Mouse (Mus musculus) left cerebral cortex, postnatal 36 days (tissue): Measurements from ENCODE around the gene Stk11. TPM values are rescaled to one million over a fixed set of nuclear protein-coding genes. Genes with fewer than 3 reads are reported as not detected.

Experiments
- DNase-seq, 2 experiments: peaks; one replicate each; pipeline ENCODE4 v3.0.0; 2021 to 2022; ENCODE audit warnings: low spot score in 2 of 2, mixed read lengths in 1 of 2
- intact Hi-C: fragments of 180-260 bp; cut with DNase I; formaldehyde crosslinking; loops from one replicate; pipeline ENCODE4 v1.15.1; 2025
- total RNA-seq, 2 experiments: library from RNA; stranded (reverse); gene quantifications; 2 replicates each; pipeline ENCODE4 v1.2.3; 2021

Gene Stk11
- total RNA-seq, 2 experiments from 2014 or later = 94.4 to 100 TPM

- intact Hi-C loops = no loop called here
- DNase-seq = no peak
Measured at GRCm38 (mm10) chr10:80176270-80176834, 60.7 kb downstream of the Stk11 start.

- DNase-seq = no peak
- intact Hi-C loops = no loop called here
Measured at GRCm38 (mm10) chr10:80177441-80178279, 62.1 kb downstream of the Stk11 start.

DNA sequence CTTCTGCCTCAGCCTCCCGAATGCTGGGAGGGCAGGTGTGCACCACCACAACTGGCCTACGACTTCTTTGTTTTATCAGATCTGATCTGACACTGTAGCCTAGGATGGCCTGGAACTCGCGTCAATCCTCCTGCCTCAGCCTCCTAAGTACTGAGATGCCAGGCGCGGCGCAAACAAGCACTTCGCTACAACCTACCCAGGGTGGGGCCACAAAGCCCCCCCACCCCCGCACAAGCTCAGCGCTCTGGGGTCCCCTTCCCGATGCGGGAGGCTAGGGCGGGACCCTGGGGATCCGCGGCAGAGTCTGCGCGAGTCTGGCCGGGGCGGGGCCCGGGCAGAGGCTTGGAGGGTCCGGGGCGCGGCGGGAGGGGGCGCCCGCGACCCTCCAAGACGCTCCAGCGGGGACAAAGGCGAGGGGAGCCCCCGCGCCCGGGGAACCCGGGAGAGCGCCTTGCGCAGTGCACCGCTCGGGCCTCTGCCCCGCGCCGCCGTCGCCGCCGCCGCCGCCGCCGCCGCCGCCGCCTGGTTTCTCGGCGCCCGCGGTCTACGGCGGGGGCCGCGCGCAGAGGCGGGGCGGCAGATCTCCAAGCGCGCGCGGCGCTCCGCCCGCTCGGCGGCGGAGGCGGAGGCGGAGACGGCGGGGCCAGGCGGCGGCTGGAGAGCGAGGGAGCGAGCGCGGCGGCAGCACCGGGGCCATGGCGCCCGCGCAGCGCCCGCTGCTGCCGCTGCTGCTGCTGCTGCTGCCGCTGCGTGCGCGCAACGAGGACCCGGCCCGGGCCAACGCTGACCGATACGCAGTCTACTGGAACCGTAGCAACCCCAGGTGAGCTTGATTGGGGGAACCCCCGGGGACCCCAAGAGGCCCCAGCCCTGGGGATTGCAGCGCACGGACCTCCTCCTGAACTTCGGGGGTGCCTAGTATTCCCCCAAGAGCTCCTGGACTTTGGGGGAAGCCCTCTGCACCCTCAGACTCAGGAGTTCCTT is 63.8 kb downstream of the Stk11 start, which contains the start of gene Efna2:
Gene Efna2 (plus strand): TSS at position 415 of the 984 bp plus-strand sequence.
- DNase-seq = peak; percentile 48 to 71

More for the DNA sequence above, 63.8 kb downstream of the Stk11 start, which contains the start of gene Efna2:
- intact Hi-C loops = no loop called here

Other genes starting within 250 kb of the Stk11 start
- 1 to 10 TPM; 2.2 to 2.4 TPM for gene Prtn3, start 241.3 kb upstream of the Stk11 start, total RNA-seq
- gene Plppr3, start 241.2 kb upstream of the Stk11 start, total RNA-seq = 10 to 100 TPM; 50.4 to 57.1 TPM
- not detected for gene Elane, start 229.6 kb upstream of the Stk11 start, total RNA-seq
- not detected for gene Cfd, start 224.9 kb upstream of the Stk11 start, total RNA-seq
- 10 to 100 TPM; 53.2 to 60.6 TPM for gene Med16, start 206.9 kb upstream of the Stk11 start, total RNA-seq
- gene Gm26602, start 204.9 kb upstream of the Stk11 start, total RNA-seq = not detected
- 1 to 10 TPM; 6.7 to 8.2 TPM for gene Kiss1r, start 198.8 kb upstream of the Stk11 start, total RNA-seq
- 100 to 1,000 TPM; 349 to 368 TPM for gene R3hdm4, start 194.6 kb upstream of the Stk11 start, total RNA-seq
- 1 to 10 TPM; 6.3 to 6.5 TPM for gene Arid3a, start 188.8 kb upstream of the Stk11 start, total RNA-seq
- gene Wdr18, start 155.7 kb upstream of the Stk11 start, total RNA-seq = 10 to 100 TPM; 44.2 to 46.3 TPM
- under 1 TPM in 1 of 2 experiments, not detected in 1; 0.10 TPM for gene Grin3b, start 145.1 kb upstream of the Stk11 start, total RNA-seq
- gene Tmem259, start 131.5 kb upstream of the Stk11 start, total RNA-seq = 100 to 1,000 TPM; 122 TPM
- gene Cnn2, start 127.2 kb upstream of the Stk11 start, total RNA-seq = 1 to 10 TPM; 4.7 to 7.6 TPM
- 10 to 100 TPM; 10.3 to 13.0 TPM for gene Abca7, start 119.3 kb upstream of the Stk11 start, total RNA-seq
- gene Arhgap45, start 99.2 kb upstream of the Stk11 start, total RNA-seq = 1 to 10 TPM; 3.3 to 5.3 TPM
- 10 to 100 TPM; 69.2 to 83.6 TPM for gene Polr2e, start 76.0 kb upstream of the Stk11 start, total RNA-seq
- gene Gpx4, start 68.6 kb upstream of the Stk11 start, total RNA-seq = 100 to 1,000 TPM; 468 to 559 TPM
- 10 to 100 TPM; 14.5 to 25.5 TPM for gene Sbno2, start 10.2 kb upstream of the Stk11 start, total RNA-seq
- gene Atp5d, start 22.8 kb downstream of the Stk11 start, total RNA-seq = 100 to 1,000 TPM; 334 to 384 TPM
- gene Cbarp, start 25.0 kb downstream of the Stk11 start, total RNA-seq = 100 to 1,000 TPM; 431 to 463 TPM
- gene Midn, start 32.5 kb downstream of the Stk11 start, total RNA-seq = 10 to 100 TPM; 76.2 to 78.8 TPM
- 10 to 100 TPM; 94.7 to 96.7 TPM for gene Cirbp, start 50.2 kb downstream of the Stk11 start, total RNA-seq
- gene 1600002K03Rik, start 57.1 kb downstream of the Stk11 start, total RNA-seq = 1 to 10 TPM; 7.5 to 7.6 TPM
- 1 to 10 TPM; 8.9 to 9.0 TPM for gene Efna2, start 63.7 kb downstream of the Stk11 start, total RNA-seq
- gene Mum1, start 110.6 kb downstream of the Stk11 start, total RNA-seq = 10 to 100 TPM; 35.9 to 43.8 TPM
- 100 to 1,000 TPM; 185 to 213 TPM for gene Ndufs7, start 133.3 kb downstream of the Stk11 start, total RNA-seq
- 10 to 100 TPM; 22.5 to 43.9 TPM for gene Gamt, start 145.2 kb downstream of the Stk11 start, total RNA-seq
- gene Dazap1, start 145.7 kb downstream of the Stk11 start, total RNA-seq = 10 to 100 TPM; 71.7 to 99.0 TPM
- gene Rps15, start 176.7 kb downstream of the Stk11 start, total RNA-seq = 100 to 1,000 TPM; 799 to 946 TPM
- 100 to 1,000 TPM; 105 to 116 TPM for gene Apc2, start 180.2 kb downstream of the Stk11 start, total RNA-seq
- 10 to 100 TPM; 26.6 to 30.1 TPM for gene 2310011J03Rik, start 204.7 kb downstream of the Stk11 start, total RNA-seq
- gene Pcsk4, start 213.7 kb downstream of the Stk11 start, total RNA-seq = 1 to 10 TPM; 4.9 to 6.2 TPM
- 10 to 100 TPM; 10.6 to 11.5 TPM for gene Reep6, start 214.2 kb downstream of the Stk11 start, total RNA-seq
- 10 to 100 TPM in 1 of 2 experiments, 1 to 10 TPM in 1; 7.5 to 10.0 TPM for gene Adamtsl5, start 232.6 kb downstream of the Stk11 start, total RNA-seq
- gene Plk5, start 240.7 kb downstream of the Stk11 start, total RNA-seq = 10 to 100 TPM; 16.9 to 33.1 TPM